Mouse (Mus musculus) MEL-GATA-1-ER (cell line): Measurements from ENCODE around the gene Nipa1.

Experiments
- DNase-seq: peaks from one replicate; pipeline ENCODE4 v3.0.0-alpha.2; 2012; ENCODE audit warnings: low read depth; ENCODE audit errors: extremely low read depth

The Nipa1 gene

DNA sequence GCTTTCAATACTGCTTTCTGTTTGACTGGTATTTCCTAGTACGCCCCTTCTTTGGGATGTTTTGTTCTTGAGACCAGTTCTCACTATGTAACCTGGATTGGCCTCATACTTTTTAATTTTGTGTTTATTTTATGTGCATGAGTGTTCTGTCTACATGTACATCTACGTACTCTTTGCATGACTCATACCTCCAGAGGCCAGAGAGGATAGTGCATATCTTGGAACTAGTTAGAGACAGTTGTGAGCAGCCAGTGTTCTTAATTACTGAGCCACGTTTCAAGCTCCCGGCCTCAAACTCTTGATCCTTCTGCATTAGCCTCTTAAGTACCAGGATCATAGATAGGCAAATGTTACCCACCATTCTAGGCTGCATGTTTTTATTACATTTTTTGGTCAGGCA, 81.4 kb downstream of the Nipa1 start:
- DNase-seq, result no peak

DNA sequence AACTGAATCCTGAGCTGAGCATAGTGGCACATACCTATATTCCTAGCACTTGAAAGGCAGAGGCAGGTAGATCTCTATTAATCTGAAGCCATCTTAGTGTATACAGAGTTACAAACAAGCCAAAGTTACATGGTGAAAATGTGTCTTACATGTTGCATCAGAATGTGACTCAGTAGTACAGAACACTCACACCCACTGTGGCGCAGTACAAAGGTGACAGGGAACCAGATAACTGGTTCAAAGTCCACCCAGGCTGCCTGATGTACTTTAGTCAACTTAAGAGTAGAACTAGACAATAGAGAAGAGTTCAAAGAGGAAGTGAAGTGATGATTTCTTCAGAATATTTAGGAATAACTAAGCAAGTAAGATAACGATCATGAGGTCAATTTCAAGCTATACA, 84.7 kb downstream of the Nipa1 start:
- no peak for DNase-seq

DNA sequence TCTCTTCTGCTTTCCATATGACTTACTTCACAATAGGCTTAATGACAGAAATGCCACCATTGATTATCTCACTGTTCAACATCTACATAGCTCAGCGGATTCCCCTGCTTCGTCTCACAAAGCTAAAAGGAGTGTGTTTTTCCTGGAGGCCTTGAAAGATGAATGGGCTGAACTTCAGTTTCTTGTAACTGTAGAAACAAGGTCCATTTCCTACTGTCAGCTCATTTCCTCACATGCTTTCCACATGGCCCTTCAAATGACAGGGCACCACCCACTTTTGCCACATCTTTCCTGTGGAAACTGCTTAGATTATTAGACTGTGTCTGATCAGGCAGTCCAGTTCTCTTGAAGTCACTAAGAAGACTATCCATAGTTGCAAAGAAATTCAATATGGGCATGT, 91.1 kb downstream of the Nipa1 start:
- DNase-seq, result no peak
